Mouse (Mus musculus) stomach, postnatal 0 days (tissue): ENCODE data around the gene Ric1.

Source experiments
- CTCF ChIP-seq: IDR thresholded peaks from 2 replicates; pipeline ENCODE4 v1.5.1; 2016; ENCODE audit warnings: antibody characterized with exemption, low read depth, mild to moderate bottlenecking, moderate library complexity
- EP300 ChIP-seq: optimal IDR thresholded peaks from 2 replicates; pipeline ENCODE3; 2016; ENCODE audit warnings: antibody characterized with exemption

GRCm38 (mm10) chr19:29487326-29488072 is 34.6 kb upstream of the Ric1 start:
- TF ChIP-seq CTCF (no peak), EP300 (no peak)
